ENCODE assay signal across 40 mouse cellular contexts in genomic region chr17:57788161-57788799, GRCm38 (mm10). TPM values are rescaled to one million over a fixed set of nuclear protein-coding genes. Genes with fewer than 3 reads are reported as not detected.
"Had no signal": no experiment of that assay in that cellular context is flagged by ENCODE, and none has a peak within 500 bp of the region (broad histone marks: within the 10 kb centered on the region; RNA-seq: fewer than 3 reads in every experiment).

No protein-coding gene starts in this region.

- H3K4me1 ChIP-seq: heart, embryonic 10.5 days; heart, embryonic 12.5 days; hindbrain, embryonic 10.5 days; hindbrain, embryonic 12.5 days; kidney, embryonic 15.5 days; limb, embryonic 10.5 days; limb, embryonic 12.5 days; liver, embryonic 13.5 days; liver, embryonic 15.5 days had no signal

- H3K36me3 ChIP-seq: heart, embryonic 10.5 days; heart, embryonic 12.5 days; hindbrain, embryonic 10.5 days; hindbrain, embryonic 12.5 days; kidney, embryonic 15.5 days; limb, embryonic 10.5 days; limb, embryonic 12.5 days; liver, embryonic 13.5 days; liver, embryonic 15.5 days had no signal

- H3K4me2 ChIP-seq: heart, embryonic 12.5 days; hindbrain, embryonic 12.5 days; hindbrain, embryonic 14.5 days; kidney, embryonic 15.5 days; limb, embryonic 12.5 days; liver, embryonic 11.5 days; liver, embryonic 13.5 days; liver, embryonic 15.5 days had no signal

- H3K9me3 ChIP-seq: hindbrain, embryonic 10.5 days; kidney, embryonic 15.5 days; limb, embryonic 10.5 days; liver, embryonic 13.5 days; liver, embryonic 15.5 days had no signal

- H3K9ac ChIP-seq: heart, embryonic 12.5 days; hindbrain, embryonic 12.5 days; hindbrain, embryonic 14.5 days; kidney, embryonic 15.5 days; limb, embryonic 12.5 days; liver, embryonic 13.5 days; liver, embryonic 15.5 days; liver, postnatal 0 days had no signal

- H3K4me3 ChIP-seq: gastrocnemius, adult 2 months; heart, embryonic 10.5 days; heart, embryonic 12.5 days; hindbrain, embryonic 10.5 days; hindbrain, embryonic 12.5 days; kidney, embryonic 15.5 days; left cerebral cortex, adult 2 months; limb, embryonic 10.5 days; limb, embryonic 12.5 days; liver, embryonic 13.5 days; liver, embryonic 15.5 days had no signal

- H3K27me3 ChIP-seq: heart, embryonic 12.5 days; hindbrain, embryonic 12.5 days; kidney, embryonic 15.5 days; limb, embryonic 12.5 days; liver, embryonic 13.5 days; liver, embryonic 15.5 days had no signal

- DNase-seq: gastrocnemius, adult 2 months; gastrocnemius, postnatal 10 days; gastrocnemius, postnatal 25 days; heart, adult 18-20 months; heart, postnatal 10 days; heart, postnatal 4 days; kidney, adult 18-20 months; kidney, postnatal 14 days; kidney, postnatal 36 days; layer of hippocampus, adult 9-11 months; liver; liver, embryonic 13.5 days; liver, postnatal 0 days had no signal

- H3K27ac ChIP-seq: gastrocnemius, adult 2 months; heart, embryonic 10.5 days; hindbrain, embryonic 10.5 days; hindbrain, embryonic 12.5 days; hindbrain, embryonic 14.5 days; kidney, embryonic 15.5 days; kidney, postnatal 0 days; left cerebral cortex, adult 2 months; limb, embryonic 10.5 days; limb, embryonic 12.5 days; liver, embryonic 13.5 days; liver, embryonic 15.5 days had no signal

- ATAC-seq: inflammation-experienced regulatory T-cells, adult 6 months; liver, postnatal 0 days had no signal

RNA-seq across cellular contexts. Expression of gene Cntnap5c, which starts 18.9 kb away (rescaled TPM):
- total RNA-seq: gastrocnemius, adult 2 months; gastrocnemius, postnatal 10 days; gastrocnemius, postnatal 25 days; gastrocnemius, postnatal 4 days; granulocyte monocyte progenitor cell, adult 5-6 weeks; heart, adult 18-20 months; heart, adult 8-10 months; heart, postnatal 10 days; heart, postnatal 25 days; heart, postnatal 4 days had no signal
- polyA plus RNA-seq: heart, embryonic 10.5 days; heart, embryonic 12.5 days; heart, embryonic 14.5 days; heart, embryonic 16.5 days; inflammation-experienced regulatory T-cells, adult 6 months; kidney, embryonic 15.5 days; kidney, postnatal 0 days; large intestine, adult 2 months; limb, embryonic 10.5 days; limb, embryonic 12.5 days; limb, embryonic 14.5 days; liver, embryonic 11.5 days; liver, embryonic 13.5 days; liver, embryonic 15.5 days; liver, postnatal 0 days had no signal

RNA-seq across cellular contexts. Expression of gene Gm21834, which starts 46.3 kb away (rescaled TPM):
- total RNA-seq: gastrocnemius, adult 2 months; gastrocnemius, postnatal 10 days; gastrocnemius, postnatal 25 days; gastrocnemius, postnatal 4 days; granulocyte monocyte progenitor cell, adult 5-6 weeks; heart, adult 18-20 months; heart, adult 8-10 months; heart, postnatal 10 days; heart, postnatal 25 days; heart, postnatal 4 days; layer of hippocampus, adult 18-20 months; layer of hippocampus, adult 8-10 months; layer of hippocampus, postnatal 14 days; left cerebral cortex, adult 2 months; left cerebral cortex, postnatal 14 days; left cerebral cortex, postnatal 36 days had no signal
- polyA plus RNA-seq: frontal cortex, adult 2 months; heart, embryonic 10.5 days; heart, embryonic 12.5 days; heart, embryonic 14.5 days; heart, embryonic 16.5 days; hindbrain, embryonic 10.5 days; hindbrain, embryonic 12.5 days; hindbrain, embryonic 14.5 days; inflammation-experienced regulatory T-cells, adult 6 months; kidney, embryonic 15.5 days; kidney, postnatal 0 days; large intestine, adult 2 months; limb, embryonic 10.5 days; limb, embryonic 12.5 days; limb, embryonic 14.5 days; liver, embryonic 11.5 days; liver, embryonic 13.5 days; liver, embryonic 15.5 days; liver, postnatal 0 days had no signal
